Comparison of ENCODE assay signal across 10 mouse cellular contexts in the genomic region with DNA sequence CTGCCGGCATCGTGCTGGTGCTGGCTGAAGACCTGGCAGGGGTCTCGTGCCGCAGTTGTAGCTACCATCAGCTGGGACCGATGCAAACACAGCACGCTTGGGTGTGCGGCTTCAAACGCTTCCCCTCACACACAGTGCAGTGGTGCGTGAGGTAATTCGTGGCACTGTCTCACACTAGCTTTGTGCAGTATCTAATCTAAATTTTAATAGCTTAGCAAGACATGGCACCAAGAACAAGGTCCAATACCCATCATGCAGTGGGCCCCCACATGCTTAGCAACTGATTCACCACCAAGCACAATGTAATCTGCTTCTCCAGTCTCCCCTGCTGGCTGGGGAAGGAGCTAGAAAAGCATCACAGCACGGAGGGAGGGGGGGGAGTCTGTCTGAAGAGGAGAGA.
DNase-seq lines count a peak whose midpoint lies in the region; ATAC-seq lines count a peak whose summit lies in the region.
"Had no signal": no experiment of that assay in that cellular context is flagged by ENCODE, and none has a peak within 500 bp of the region (broad histone marks: within the 10 kb centered on the region; RNA-seq: fewer than 3 reads in every experiment).

No protein-coding gene starts in this region.

- H3K36me3 ChIP-seq in forebrain, embryonic 16.5 days (ENCODE audit: control insufficient read depth, insufficient read depth): no peaks in the 10 kb centered on the region
- H3K36me3 ChIP-seq in kidney, embryonic 16.5 days (ENCODE audit: insufficient read depth, low read length): no peaks in the 10 kb centered on the region
- no peaks in the 10 kb centered on the region for H3K36me3 ChIP-seq in midbrain, embryonic 15.5 days (replicated peaks)

- H3K27ac ChIP-seq in forebrain, embryonic 16.5 days (ENCODE audit: low read length): no peak overlapping the region
- H3K27ac ChIP-seq in kidney, embryonic 16.5 days (ENCODE audit: low read length): peak overlapping the region; percentile 48
- H3K27ac ChIP-seq in midbrain, embryonic 15.5 days: no peak overlapping the region

- peak overlapping the region; percentile 2; the same call in 1 of the 2 replicates for H3K4me2 ChIP-seq in forebrain, embryonic 16.5 days (ENCODE audit: low read length)
- H3K4me2 ChIP-seq in kidney, embryonic 16.5 days (replicated peaks; ENCODE audit: low read depth, low read length): no peak overlapping the region; the same call in 1 of the 2 replicates
- H3K4me2 ChIP-seq in midbrain, embryonic 15.5 days: peak overlapping the region; percentile 17

- ATAC-seq in forebrain, embryonic 16.5 days: peak; percentile 94
- ATAC-seq in kidney, embryonic 16.5 days (ENCODE audit: low FRiP score, low TSS enrichment): peak; percentile 92
- ATAC-seq in midbrain, embryonic 15.5 days (replicated peaks): peak; percentile 60; the same call in 1 of the 2 replicates
- ATAC-seq: liver, postnatal 0 days had no signal

- peaks cover 4% of the 10 kb centered on the region; the same call in 1 of the 2 replicates for H3K4me1 ChIP-seq in forebrain, embryonic 16.5 days (replicated peaks; ENCODE audit: control insufficient read depth, insufficient read depth, low read length)
- H3K4me1 ChIP-seq in kidney, embryonic 16.5 days (ENCODE audit: insufficient read depth, low read length): peaks cover 33% of the 10 kb centered on the region
- H3K4me1 ChIP-seq in midbrain, embryonic 15.5 days: peaks cover 8% of the 10 kb centered on the region

- WGBS in forebrain, embryonic 16.5 days: 17% methylated on average over 11 of the region's 11 CpGs
- WGBS in kidney, embryonic 16.5 days: 38% methylated on average over 11 of the region's 11 CpGs
- WGBS in midbrain, embryonic 15.5 days: 35% methylated on average over 11 of the region's 11 CpGs

- H3K9ac ChIP-seq in forebrain, embryonic 16.5 days (replicated peaks; ENCODE audit: low read depth, low read length): no peak overlapping the region
- H3K9ac ChIP-seq in kidney, embryonic 16.5 days (replicated peaks; ENCODE audit: low read length): no peak overlapping the region
- H3K9ac ChIP-seq in midbrain, embryonic 15.5 days: no peak overlapping the region
- H3K9ac ChIP-seq: liver, postnatal 0 days had no signal

- peak; percentile 11 to 23 for DNase-seq in cerebellum, postnatal 14 days
- no peak for DNase-seq in cerebellum, adult 11-12 months
- DNase-seq in adrenal gland, adult 2 months: no peak
- no peak for DNase-seq in cerebellum, adult 9-11 months
- DNase-seq in urinary bladder, postnatal 36 days (ENCODE audit: low spot score in 2 of 2): no peak
- DNase-seq: gastrocnemius, postnatal 36 days; liver, postnatal 0 days had no signal

- H3K4me3 ChIP-seq in forebrain, embryonic 16.5 days (replicated peaks; ENCODE audit: low read length): no peak overlapping the region
- no peak overlapping the region for H3K4me3 ChIP-seq in kidney, embryonic 16.5 days (ENCODE audit: low read length)
- H3K4me3 ChIP-seq in midbrain, embryonic 15.5 days: no peak overlapping the region

- no peaks in the 10 kb centered on the region for H3K9me3 ChIP-seq in forebrain, embryonic 16.5 days (ENCODE audit: control insufficient read depth, low read length)
- H3K9me3 ChIP-seq in kidney, embryonic 16.5 days (ENCODE audit: low read length): no peaks in the 10 kb centered on the region
- no peaks in the 10 kb centered on the region for H3K9me3 ChIP-seq in midbrain, embryonic 15.5 days

- H3K27me3 ChIP-seq in forebrain, embryonic 16.5 days (replicated peaks; ENCODE audit: control insufficient read depth, insufficient read depth, low read length): no peaks in the 10 kb centered on the region
- no peaks in the 10 kb centered on the region for H3K27me3 ChIP-seq in kidney, embryonic 16.5 days (ENCODE audit: insufficient read depth, low read length)
- no peaks in the 10 kb centered on the region for H3K27me3 ChIP-seq in midbrain, embryonic 15.5 days (replicated peaks)

Comparison
In these comparisons a context has a peak if more than half of its experiments do, and no peak if none do; other contexts are left out.
1. DNase-seq: peak in cerebellum, postnatal 14 days (2 of 2); none in cerebellum, adult 11-12 months (single experiment), adrenal gland, adult 2 months (single experiment), cerebellum, adult 9-11 months (single experiment) and urinary bladder, postnatal 36 days (0 of 2).
2. Peak in every context shown above with its lines, with median percentiles within 50 percentile points of each other: ATAC-seq.